Mouse (Mus musculus) cerebellum, adult 9-10 months (tissue): ENCODE data around the gene Olfr1274-ps.
"Not testable (repeated sequence)": the region's sequence is repeated elsewhere in the genome, so short reads cannot be mapped to it uniquely, and the experiment has no call there.

Experiments used
- DNase-seq: peaks from one replicate; pipeline ENCODE4 v3.0.0; 2022

Gene Olfr1274-ps

GRCm38 (mm10) chr2:90398633-90399107 is at the start of gene Olfr1274-ps:
Olfr1274-ps (plus strand) TSS chr2:90398683.
- DNase-seq = not testable (repeated sequence)

DNA sequence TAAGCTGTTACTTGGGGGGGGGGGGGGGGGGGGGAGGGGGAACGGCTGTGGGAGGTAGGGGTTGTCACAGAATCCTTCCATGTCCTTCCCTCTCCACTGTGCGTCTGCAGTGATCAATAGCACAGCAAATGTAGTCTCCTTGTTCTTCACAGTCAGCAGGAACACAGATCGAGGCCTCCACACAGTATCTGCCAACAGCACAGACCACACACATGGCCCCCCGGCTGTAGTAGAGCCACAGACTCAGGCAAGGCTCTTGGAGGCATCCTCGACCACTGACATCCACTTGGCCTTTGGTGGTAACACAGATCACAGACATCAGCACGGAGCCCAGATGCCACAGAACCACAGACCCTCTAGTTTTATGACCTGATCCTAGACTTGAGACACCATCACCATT is 47.4 kb upstream of the Olfr1274-ps start:
- DNase-seq = not testable (repeated sequence)

- not testable (repeated sequence) for DNase-seq
These were observed 46.9 kb upstream of the Olfr1274-ps start for GRCm38 (mm10) chr2:90351540-90351939.

GRCm38 (mm10) chr2:90359229-90359628 is 39.3 kb upstream of the Olfr1274-ps start:
- not testable (repeated sequence) for DNase-seq

- DNase-seq = not testable (repeated sequence)
These were observed 38.3 kb upstream of the Olfr1274-ps start for GRCm38 (mm10) chr2:90360199-90360598.

GRCm38 (mm10) chr2:90414110-90414821 is 15.8 kb downstream of the Olfr1274-ps start:
- DNase-seq = not testable (repeated sequence)

DNA sequence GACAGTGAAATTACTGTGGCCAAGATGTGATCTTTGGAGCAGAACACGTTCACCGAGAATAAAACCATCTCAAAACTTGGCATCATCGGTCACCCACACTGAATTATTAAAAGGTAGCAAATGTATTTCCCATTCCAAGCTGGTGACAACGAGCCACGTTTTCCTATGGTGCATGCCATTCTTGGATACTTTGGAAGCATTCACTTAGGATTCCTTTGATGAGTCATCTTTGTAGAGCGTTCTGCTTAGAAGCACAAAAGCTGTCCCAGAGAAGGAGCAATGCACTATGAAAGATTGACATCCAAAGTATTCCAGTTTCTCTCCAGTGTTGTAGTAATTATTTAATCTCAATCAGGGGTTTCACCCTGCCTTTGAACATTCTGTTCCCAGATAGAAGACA is 23.8 kb downstream of the Olfr1274-ps start:
- DNase-seq = not testable (repeated sequence)

- not testable (repeated sequence) for DNase-seq
These were observed 26.5 kb downstream of the Olfr1274-ps start for GRCm38 (mm10) chr2:90424937-90425336.

GRCm38 (mm10) chr2:90428988-90429717 is 30.7 kb downstream of the Olfr1274-ps start:
- DNase-seq = not testable (repeated sequence)

DNA sequence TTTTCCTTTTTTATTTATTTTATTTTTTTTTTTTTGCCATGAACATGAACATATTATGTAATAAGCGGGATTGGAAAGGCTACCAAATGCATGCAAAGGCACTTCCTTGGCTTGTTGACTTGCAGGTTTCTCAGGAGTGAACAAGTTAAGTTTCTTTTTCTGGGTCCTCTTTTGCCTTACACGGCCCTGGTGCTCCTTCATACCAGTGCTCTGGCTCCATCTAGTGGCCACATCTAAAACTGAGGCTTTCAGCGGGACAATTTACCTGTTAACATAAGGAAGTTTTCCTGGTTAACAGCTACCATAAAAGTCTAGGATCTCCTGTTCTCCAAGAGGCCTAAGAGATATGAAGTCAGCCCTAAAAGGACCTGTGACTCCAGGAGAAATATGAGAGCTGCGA is 31.3 kb downstream of the Olfr1274-ps start:
- not testable (repeated sequence) for DNase-seq

- not testable (repeated sequence) for DNase-seq
These were observed 39.0 kb downstream of the Olfr1274-ps start for GRCm38 (mm10) chr2:90437453-90437852.

GRCm38 (mm10) chr2:90440169-90440568 is 41.7 kb downstream of the Olfr1274-ps start:
- DNase-seq = not testable (repeated sequence)

GRCm38 (mm10) chr2:90441811-90442210 is 43.3 kb downstream of the Olfr1274-ps start:
- not testable (repeated sequence) for DNase-seq

DNA sequence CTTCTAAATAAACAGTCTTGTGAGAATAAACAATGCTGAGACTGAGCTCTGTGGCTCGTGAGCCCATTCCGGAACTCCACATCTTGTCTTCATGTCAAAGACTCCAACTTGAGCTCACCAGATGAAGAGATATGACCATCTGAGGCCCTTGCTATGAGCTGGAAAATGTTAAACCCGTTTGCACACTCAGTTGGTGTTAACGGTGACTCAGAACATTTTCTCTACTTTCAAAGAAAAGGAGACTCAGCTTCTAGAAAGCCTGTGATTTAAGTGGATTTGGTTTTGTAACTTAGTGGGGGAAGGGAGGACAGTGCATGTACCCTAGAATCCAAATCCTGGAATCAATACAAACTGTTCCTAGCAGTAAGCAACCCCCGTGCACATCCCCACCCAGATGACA is 45.3 kb downstream of the Olfr1274-ps start:
- DNase-seq = no peak

DNA sequence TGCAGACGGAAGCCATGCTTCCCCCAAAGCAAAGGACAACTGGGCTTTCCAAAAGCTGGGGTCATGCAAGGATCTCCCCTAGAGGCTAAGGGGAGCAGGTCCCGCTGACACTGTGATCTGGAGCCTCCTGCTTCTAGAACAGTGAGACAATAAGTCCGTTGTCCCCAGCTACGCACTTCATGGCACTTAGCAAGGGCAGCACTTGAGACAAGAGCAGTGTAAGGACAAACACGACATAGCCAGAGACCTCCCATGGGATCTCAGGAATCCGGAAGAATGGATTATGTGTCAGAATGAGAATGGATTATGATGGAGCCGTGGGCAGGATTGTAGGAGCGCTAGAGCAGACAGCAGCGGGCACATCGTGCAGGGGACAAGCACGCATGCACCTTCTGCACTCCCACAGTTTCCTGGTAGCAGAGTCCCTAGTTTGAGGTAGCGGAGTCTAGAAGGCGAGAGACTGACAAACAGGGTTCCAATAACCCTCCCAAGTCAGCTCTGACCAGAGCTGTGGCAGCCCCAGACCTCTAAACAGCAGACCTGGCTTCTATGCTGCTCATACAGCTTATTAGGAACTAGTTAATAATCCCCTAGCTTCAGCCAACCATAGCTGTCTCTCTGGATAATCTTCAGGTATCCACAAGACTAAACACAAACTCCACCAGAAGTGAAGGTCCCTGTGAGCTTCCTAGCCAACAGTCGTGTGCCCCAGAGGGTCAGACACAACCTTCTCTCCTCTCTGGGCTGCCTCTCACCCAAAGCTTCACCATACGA is 50.7 kb downstream of the Olfr1274-ps start:
- DNase-seq = no peak

- no peak for DNase-seq
These were observed 53.9 kb downstream of the Olfr1274-ps start for GRCm38 (mm10) chr2:90452380-90452779.
